Mouse (Mus musculus) neural tube, embryonic 15.5 days (tissue): ENCODE results near the gene Dennd1c. TPM values are rescaled to one million over a fixed set of nuclear protein-coding genes. Genes with fewer than 3 reads are reported as not detected.
A peak's percentile ranks its signal among the peaks of the same experiment; 100 is the strongest.

Experiments used
- ATAC-seq: fragments of 200-750 bp; cut with Nextera tagmentation; 2 replicates; pipeline ENCODE4 v1.8.0; 2017; ENCODE audit warnings: mild to moderate bottlenecking, moderate TSS enrichment, moderate library complexity; ENCODE audit not compliant: low FRiP score
- H3K27ac ChIP-seq: fragments of 300-500 bp; sonication (generic); replicated peaks from 2 replicates; pipeline ENCODE4 v1.5.1; 2015; ENCODE audit warnings: mild to moderate bottlenecking, inconsistent platforms
- H3K27me3 ChIP-seq: fragments of 300-500 bp; sonication (generic); replicated peaks from 2 replicates; pipeline ENCODE4 v1.6.1; 2015; ENCODE audit warnings: inconsistent platforms
- H3K36me3 ChIP-seq: fragments of 300-500 bp; sonication (generic); 2 replicates; pipeline ENCODE4 v1.6.1; 2015; ENCODE audit warnings: inconsistent platforms
- H3K4me1 ChIP-seq: fragments of 300-500 bp; sonication (generic); 2 replicates; pipeline ENCODE4 v1.6.1; 2015; ENCODE audit warnings: inconsistent platforms
- H3K4me2 ChIP-seq: fragments of 300-500 bp; sonication (generic); 2 replicates; pipeline ENCODE4 v1.6.1; 2015; ENCODE audit warnings: inconsistent platforms, mild to moderate bottlenecking, moderate library complexity
- H3K4me3 ChIP-seq: fragments of 300-500 bp; sonication (generic); replicated peaks from 2 replicates; pipeline ENCODE4 v1.5.1; 2015; ENCODE audit warnings: mild to moderate bottlenecking, inconsistent platforms
- H3K9ac ChIP-seq: fragments of 300-500 bp; sonication (generic); replicated peaks from 2 replicates; pipeline ENCODE4 v1.6.1; 2015; ENCODE audit warnings: mild to moderate bottlenecking, inconsistent platforms
- H3K9me3 ChIP-seq: fragments of 300-500 bp; sonication (generic); replicated peaks from 2 replicates; pipeline ENCODE4 v1.6.1; 2016; ENCODE audit warnings: inconsistent platforms
- WGBS: fragments of 180-500 bp; shearing (Covaris S2); methylation state at CpG from one replicate; pipeline ENCODE4 v1.1.7; 2015; ENCODE audit warnings: mixed read lengths; 5-methylcytosine and 5-hydroxymethylcytosine counted together
- polyA plus RNA-seq: library from polyadenylated mRNA; unstranded; fragments of >200 nt; fragmentation: Nextera tagmentation; extraction: Ambion mirVana; gene quantifications from 2 replicates; pipeline ENCODE4 v1.2.1, GENCODE M21; 2015

The Dennd1c gene
- polyA plus RNA-seq, 1 experiment from 2014 or later: 5.6 TPM

DNA sequence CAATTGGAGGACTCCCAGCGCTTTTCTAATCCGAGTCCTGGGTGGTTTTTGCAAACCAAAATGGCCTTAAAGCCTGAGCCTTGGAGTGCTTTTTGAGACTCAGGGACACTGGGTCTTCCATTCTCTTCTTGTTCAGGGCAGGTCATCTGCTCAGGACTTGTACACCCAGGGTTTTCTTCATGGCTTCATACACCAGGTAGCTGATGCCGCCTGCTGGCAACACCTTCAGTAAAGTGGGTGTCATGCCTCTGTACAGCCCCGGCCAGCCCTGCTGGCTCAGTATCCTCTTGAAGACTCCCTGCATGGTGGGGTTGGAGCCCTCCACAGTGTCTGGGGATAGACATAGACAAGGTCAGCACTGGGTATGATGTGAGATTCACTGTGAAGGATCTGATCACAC, 45.5 kb downstream of the Dennd1c start:
- Histone ChIP-seq H3K9me3 (no peaks in the 10 kb centered on the region), H3K27me3 (no peaks in the 10 kb centered on the region), H3K9ac (0 out of 2 replicates have a peak overlapping the region, but pooled peaks have one; percentile 52), H3K36me3 (peaks cover 4% of the 10 kb centered on the region), H3K27ac (peak overlapping the region; percentile 86; the same call in 1 of the 2 replicates), H3K4me3 (no peak overlapping the region), H3K4me1 (peaks cover 28% of the 10 kb centered on the region), H3K4me2 (peak overlapping the region; percentile 76)
- ATAC-seq: no peak
- WGBS: 87% methylated on average over 4 of the region's 4 CpGs

- Histone ChIP-seq H3K27ac (peak overlapping the region; percentile 86), H3K9me3 (no peaks in the 10 kb centered on the region), H3K4me1 (peaks cover 28% of the 10 kb centered on the region), H3K4me2 (peak overlapping the region; percentile 76), H3K27me3 (no peaks in the 10 kb centered on the region), H3K36me3 (peaks cover 14% of the 10 kb centered on the region), H3K9ac (peak overlapping the region; percentile 52), H3K4me3 (peak overlapping the region; percentile 64)
- WGBS: under 1% methylated on average over 38 of the region's 38 CpGs
- ATAC-seq: peak; percentile 97
Measured at GRCm38 (mm10) chr17:57031661-57032420, 46.5 kb downstream of the Dennd1c start.

DNA sequence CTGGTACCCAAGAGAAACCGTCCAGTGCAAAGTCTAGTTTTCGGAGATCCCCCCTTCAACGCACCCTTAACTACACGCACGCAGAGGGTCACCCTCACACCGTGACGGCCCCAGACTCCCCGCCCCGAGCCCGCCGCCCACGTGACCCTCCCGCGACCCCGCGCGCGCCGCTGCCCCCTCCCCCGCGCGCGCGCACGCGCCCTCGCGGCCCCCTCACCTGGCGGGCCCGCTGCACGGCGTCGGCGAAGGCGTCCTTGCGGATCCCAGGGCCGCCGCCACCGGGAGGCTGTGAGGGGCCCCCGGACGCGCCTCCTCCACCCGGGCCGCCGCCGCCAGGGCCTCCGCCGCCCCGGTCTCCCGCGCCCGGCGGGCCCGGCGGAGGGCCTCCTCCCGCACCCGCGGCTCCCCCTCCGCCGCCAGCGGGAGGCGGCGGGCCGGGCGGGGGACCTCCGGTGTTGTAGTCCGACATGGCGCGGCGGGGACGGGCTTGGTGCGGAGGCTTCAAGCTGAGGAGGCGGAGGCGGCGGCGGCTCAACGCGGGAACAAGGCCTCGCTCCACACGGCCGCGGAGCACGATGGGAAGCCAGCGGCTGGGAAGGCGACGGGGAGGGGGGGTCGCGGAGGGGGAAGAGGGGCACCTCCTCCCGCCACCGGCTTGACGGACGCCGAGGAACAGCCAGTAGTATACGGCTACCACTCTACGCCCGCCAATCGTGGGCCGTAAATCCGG, 47.2 kb downstream of the Dennd1c start, which contains the start of gene Khsrp:
Gene Khsrp, minus strand, starts transcription at position 592 of the 730 bp plus-strand sequence.
- Histone ChIP-seq H3K27me3 (no peaks in the 10 kb centered on the region), H3K4me3 (peak within 1 kb of the TSS; percentile 64), H3K4me1 (peaks cover 28% of the 10 kb centered on the region), H3K36me3 (peaks cover 22% of the 10 kb centered on the region), H3K4me2 (peak within 1 kb of the TSS; percentile 86), H3K9ac (peak within 1 kb of the TSS; percentile 93), H3K27ac (peak within 1 kb of the TSS; percentile 91), H3K9me3 (no peaks in the 10 kb centered on the region)
- WGBS: 1% methylated on average over 91 of the region's 99 CpGs
- peak; percentile 3; the same call in 1 of the 2 replicates for ATAC-seq

GRCm38 (mm10) chr17:57029691-57030090, 48.6 kb downstream of the Dennd1c start:
- Histone ChIP-seq H3K36me3 (peaks cover 36% of the 10 kb centered on the region), H3K9ac (peak overlapping the region; percentile 93), H3K27me3 (no peaks in the 10 kb centered on the region), H3K27ac (peak overlapping the region; percentile 91; the same call in 1 of the 2 replicates), H3K4me1 (peaks cover 28% of the 10 kb centered on the region), H3K4me3 (peak overlapping the region; percentile 64), H3K9me3 (no peaks in the 10 kb centered on the region), H3K4me2 (peak overlapping the region; percentile 86)
- WGBS: 38% methylated on average over 8 of the region's 8 CpGs
- ATAC-seq: no peak

DNA sequence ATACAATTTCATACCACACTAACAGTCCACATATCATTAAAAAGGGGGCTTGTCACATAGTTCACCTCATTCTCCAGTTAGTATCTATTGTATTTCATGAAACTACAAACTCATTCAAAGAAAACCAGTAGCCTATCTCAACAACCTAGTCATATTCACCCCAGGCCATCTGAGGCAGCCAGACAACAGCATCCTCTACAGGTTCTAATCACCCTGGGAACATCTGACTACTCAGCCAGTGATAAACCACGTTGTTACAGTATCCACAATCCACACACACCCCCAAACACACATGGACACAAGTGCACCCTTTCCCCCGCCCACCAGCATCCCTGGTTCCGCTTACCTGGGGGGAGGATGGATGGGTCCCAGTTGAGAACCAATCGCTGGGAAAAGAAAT, 50.8 kb downstream of the Dennd1c start:
- Histone ChIP-seq H3K27ac (no peak overlapping the region), H3K4me3 (no peak overlapping the region), H3K9me3 (no peaks in the 10 kb centered on the region), H3K4me2 (no peak overlapping the region), H3K4me1 (peaks cover 23% of the 10 kb centered on the region), H3K9ac (no peak overlapping the region), H3K27me3 (no peaks in the 10 kb centered on the region), H3K36me3 (peaks cover 58% of the 10 kb centered on the region)
- WGBS: 90% methylated on average over 4 of the region's 4 CpGs
- ATAC-seq: no peak

DNA sequence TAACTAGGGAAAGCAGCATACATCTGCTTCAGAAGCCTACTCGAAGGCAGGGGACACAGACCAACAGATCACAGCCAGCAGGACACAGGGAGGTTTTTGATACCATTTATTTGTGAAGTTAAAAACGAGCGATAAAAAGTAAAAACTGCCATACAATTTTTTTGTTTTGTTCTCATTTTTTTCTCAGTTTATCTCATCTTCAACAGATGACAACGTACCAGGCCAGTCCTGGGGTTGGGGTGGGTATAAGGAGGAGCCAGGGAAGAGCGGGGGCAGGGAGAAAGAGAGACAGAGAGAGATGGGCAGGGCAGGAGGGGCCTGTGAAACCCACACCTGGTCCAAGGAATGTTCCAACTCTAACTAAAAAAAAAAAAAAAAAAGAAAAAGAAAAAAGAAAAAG, 57.4 kb downstream of the Dennd1c start:
- H3K27ac ChIP-seq: no peak overlapping the region
- no peak overlapping the region for H3K4me3 ChIP-seq
- no peak overlapping the region for H3K4me2 ChIP-seq
- no peaks in the 10 kb centered on the region for H3K4me1 ChIP-seq
- H3K9ac ChIP-seq: no peak overlapping the region
- 94% methylated on average over 5 of the region's 5 CpGs for WGBS
- no peaks in the 10 kb centered on the region for H3K27me3 ChIP-seq
- ATAC-seq: no peak
- H3K36me3 ChIP-seq: peaks cover 64% of the 10 kb centered on the region
- no peaks in the 10 kb centered on the region for H3K9me3 ChIP-seq

DNA sequence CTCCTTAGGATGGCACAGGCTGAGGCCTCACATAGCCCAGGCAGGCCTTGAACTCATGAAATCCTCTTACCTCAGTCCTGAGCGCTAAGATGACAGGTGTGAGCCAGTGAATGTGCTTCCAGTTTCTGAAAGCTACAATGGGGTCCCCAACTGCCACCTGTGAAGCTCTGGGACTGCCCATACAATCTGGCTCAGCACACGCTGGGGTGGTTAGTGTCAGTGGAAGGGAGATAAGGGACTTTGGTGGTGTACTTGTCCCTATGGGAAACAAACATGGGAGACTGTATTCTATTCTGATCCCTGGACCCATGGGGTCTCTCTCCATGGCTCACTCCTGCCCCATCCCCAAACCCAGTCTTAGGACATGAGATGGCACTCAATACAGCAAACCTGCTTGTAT, 58.6 kb downstream of the Dennd1c start:
- Histone ChIP-seq H3K4me3 (no peak overlapping the region), H3K9me3 (no peaks in the 10 kb centered on the region), H3K4me1 (no peaks in the 10 kb centered on the region), H3K36me3 (peaks cover 51% of the 10 kb centered on the region), H3K4me2 (no peak overlapping the region), H3K27ac (no peak overlapping the region), H3K27me3 (no peaks in the 10 kb centered on the region), H3K9ac (no peak overlapping the region)
- no peak for ATAC-seq
- WGBS: 87% methylated on average over 2 of the region's 2 CpGs

Other genes starting within 250 kb of the Dennd1c start
- gene Rfx2, start 247.5 kb downstream of the Dennd1c start, polyA plus RNA-seq: 5.1 and 5.3 TPM in 2 replicates
- not detected in 2 replicates for gene Acsbg2, start 204.1 kb downstream of the Dennd1c start, polyA plus RNA-seq
- 0.41 and 0.49 TPM in 2 replicates for gene 1700061G19Rik, start 203.0 kb downstream of the Dennd1c start, polyA plus RNA-seq
- gene Mllt1, start 143.1 kb downstream of the Dennd1c start, polyA plus RNA-seq: 69.0 and 74.9 TPM in 2 replicates
- not detected in 2 replicates for gene Acer1, start 96.4 kb downstream of the Dennd1c start, polyA plus RNA-seq
- 164 and 177 TPM in 2 replicates for gene Clpp, start 88.2 kb downstream of the Dennd1c start, polyA plus RNA-seq
- 56.2 and 59.4 TPM in 2 replicates for gene Alkbh7, start 81.2 kb downstream of the Dennd1c start, polyA plus RNA-seq
- gene Pspn, start 78.5 kb downstream of the Dennd1c start, polyA plus RNA-seq: 0.43 and 0.49 TPM in 2 replicates
- gene Gtf2f1, start 67.2 kb downstream of the Dennd1c start, polyA plus RNA-seq: 63.2 and 70.7 TPM in 2 replicates
- 0.26 and 0.46 TPM in 2 replicates for gene Gm17949, start 67.0 kb downstream of the Dennd1c start, polyA plus RNA-seq
- 25.8 and 29.1 TPM in 2 replicates for gene Khsrp, start 47.0 kb downstream of the Dennd1c start, polyA plus RNA-seq
- gene Slc25a41, start 36.9 kb downstream of the Dennd1c start, polyA plus RNA-seq: not detected in 2 replicates
- 1.6 and 10.2 TPM in 2 replicates for gene Crb3, start 19.4 kb downstream of the Dennd1c start, polyA plus RNA-seq
- gene Slc25a23, start 18.7 kb downstream of the Dennd1c start, polyA plus RNA-seq: 42.7 and 43.7 TPM in 2 replicates
- 309 and 350 TPM in 2 replicates for gene Tubb4a, start 9.3 kb upstream of the Dennd1c start, polyA plus RNA-seq
- 7.7 and 8.5 TPM in 2 replicates for gene Tnfsf9, start 26.8 kb upstream of the Dennd1c start, polyA plus RNA-seq
- 1.7 and 1.8 TPM in 2 replicates for gene Cd70, start 71.3 kb upstream of the Dennd1c start, polyA plus RNA-seq
- gene Tnfsf14, start 115.7 kb upstream of the Dennd1c start, polyA plus RNA-seq: 0.37 TPM in 1 of 2 replicates, not detected in the other
- 3.7 and 4.0 TPM in 2 replicates for gene C3, start 149.6 kb upstream of the Dennd1c start, polyA plus RNA-seq
- gene Gpr108, start 169.9 kb upstream of the Dennd1c start, polyA plus RNA-seq: 23.3 and 27.6 TPM in 2 replicates
- 9.3 and 15.9 TPM in 2 replicates for gene Trip10, start 170.9 kb upstream of the Dennd1c start, polyA plus RNA-seq
- 1.6 and 10.9 TPM in 2 replicates for gene Vav1, start 200.6 kb upstream of the Dennd1c start, polyA plus RNA-seq